Mouse (Mus musculus) megakaryocyte, embryonic 14.5 days (primary cell): ENCODE data around the gene Gm20479.

ENCODE experiments used
- FLI1 ChIP-seq: IDR thresholded peaks from 2 replicates; pipeline ENCODE4 v1.6.1; 2012; ENCODE audit warnings: low read length, inconsistent platforms, mixed read lengths
- GATA1 ChIP-seq: IDR thresholded peaks from 3 replicates; pipeline ENCODE4 v1.6.1; 2012; ENCODE audit warnings: mixed read lengths, low read length, inconsistent platforms, borderline replicate concordance

GRCm38 (mm10) chr7:27359162-27359561 lies 1.9 kb upstream of the Gm20479 start:
- TF ChIP-seq GATA1 (no peak), FLI1 (no peak)
